Mouse (Mus musculus) thymus, adult 2 months (tissue): ENCODE data around the gene Tex101. TPM values are rescaled to one million over a fixed set of nuclear protein-coding genes. Genes with fewer than 3 reads are reported as not detected.

ENCODE experiments used
- DNase-seq: peaks from one replicate; pipeline ENCODE4 v3.0.0; 2021
- H3K27ac ChIP-seq: fragments of 200-500 bp; 2 replicates; pipeline ENCODE4 v1.5.1; 2012; ENCODE audit warnings: low read length, control low read depth; ENCODE audit not compliant: control insufficient read depth, insufficient read depth
- H3K27me3 ChIP-seq: fragments of 200-500 bp; 2 replicates; pipeline ENCODE4 v1.6.1; 2012; ENCODE audit warnings: mild to moderate bottlenecking, low read length, moderate library complexity, mixed read lengths; ENCODE audit not compliant: control insufficient read depth, insufficient read depth
- H3K36me3 ChIP-seq: fragments of 200-500 bp; 2 replicates; pipeline ENCODE4 v1.6.1; 2012; ENCODE audit warnings: mild to moderate bottlenecking, low read length, moderate library complexity; ENCODE audit not compliant: control insufficient read depth, insufficient read depth
- H3K4me1 ChIP-seq: fragments of 200-500 bp; replicated peaks from 2 replicates; pipeline ENCODE4 v1.6.1; 2012; ENCODE audit warnings: low read length; ENCODE audit not compliant: control insufficient read depth, insufficient read depth
- H3K4me3 ChIP-seq: fragments of 200-500 bp; 2 replicates; pipeline ENCODE4 v1.5.1; 2012; ENCODE audit warnings: mild to moderate bottlenecking, low read length, control low read depth, moderate library complexity; ENCODE audit not compliant: control insufficient read depth, insufficient read depth
- CTCF ChIP-seq: fragments of 200-500 bp; IDR thresholded peaks from 2 replicates; pipeline ENCODE4 v1.5.1; 2012; ENCODE audit warnings: mild to moderate bottlenecking, control low read depth, low read length, moderate library complexity, borderline replicate concordance; ENCODE audit not compliant: control insufficient read depth, poor library complexity, insufficient read depth; ENCODE audit errors: extremely low read depth
- POLR2A ChIP-seq: fragments of 200-500 bp; IDR thresholded peaks from 2 replicates; pipeline ENCODE4 v1.6.1; 2012; ENCODE audit warnings: mild to moderate bottlenecking, low read length, control low read depth, moderate library complexity; ENCODE audit not compliant: control insufficient read depth, poor library complexity, insufficient read depth; ENCODE audit errors: extremely low read depth
- WGBS: fragments of 180-500 bp; shearing (Covaris S2); methylation state at CpG from one replicate; pipeline ENCODE4 v1.1.7; 2018; 5-methylcytosine and 5-hydroxymethylcytosine counted together
- polyA plus RNA-seq: library from polyadenylated mRNA; depleted of rRNA; stranded (reverse); fragments of >200 nt; gene quantifications from 2 replicates; pipeline ENCODE4 v1.2.3, GENCODE M21; 2012

The Tex101 gene
- polyA plus RNA-seq, 1 experiment, result 0.38 TPM

DNA sequence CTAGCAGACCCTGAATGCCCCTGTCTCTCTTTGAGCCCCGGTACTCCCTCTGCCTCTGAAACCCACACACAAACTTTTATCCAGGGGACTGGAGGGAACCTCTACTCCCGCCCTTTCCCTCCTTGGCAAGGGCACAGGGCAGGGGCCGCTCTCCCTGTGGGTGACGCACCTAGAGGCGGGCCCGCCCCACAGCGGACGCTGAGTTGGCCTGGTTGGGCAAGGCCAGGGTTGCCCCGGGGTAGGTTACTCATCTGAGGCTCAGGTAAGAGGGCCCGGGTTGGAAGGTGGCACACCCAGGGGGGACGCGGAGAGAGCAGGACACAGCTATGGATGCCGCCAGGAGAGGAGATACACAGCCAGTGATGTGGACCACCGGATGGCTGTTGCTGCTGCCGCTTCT is 40.2 kb downstream of the Tex101 start, which contains the start of gene Lypd3:
Lypd3 (plus strand) TSS at position 287 of the 400 bp plus-strand sequence.
- Histone ChIP-seq H3K4me3 (no peak within 1 kb of the TSS), H3K36me3 (no peaks in the 10 kb centered on the region), H3K27ac (no peak within 1 kb of the TSS), H3K4me1 (peaks cover 9% of the 10 kb centered on the region), H3K27me3 (peaks cover 7% of the 10 kb centered on the region; the same call in 1 of the 2 replicates)
- TF ChIP-seq POLR2A (no peak), CTCF (no peak)
- DNase-seq, result no peak
- 81% methylated on average over 15 of the region's 15 CpGs for WGBS

DNA sequence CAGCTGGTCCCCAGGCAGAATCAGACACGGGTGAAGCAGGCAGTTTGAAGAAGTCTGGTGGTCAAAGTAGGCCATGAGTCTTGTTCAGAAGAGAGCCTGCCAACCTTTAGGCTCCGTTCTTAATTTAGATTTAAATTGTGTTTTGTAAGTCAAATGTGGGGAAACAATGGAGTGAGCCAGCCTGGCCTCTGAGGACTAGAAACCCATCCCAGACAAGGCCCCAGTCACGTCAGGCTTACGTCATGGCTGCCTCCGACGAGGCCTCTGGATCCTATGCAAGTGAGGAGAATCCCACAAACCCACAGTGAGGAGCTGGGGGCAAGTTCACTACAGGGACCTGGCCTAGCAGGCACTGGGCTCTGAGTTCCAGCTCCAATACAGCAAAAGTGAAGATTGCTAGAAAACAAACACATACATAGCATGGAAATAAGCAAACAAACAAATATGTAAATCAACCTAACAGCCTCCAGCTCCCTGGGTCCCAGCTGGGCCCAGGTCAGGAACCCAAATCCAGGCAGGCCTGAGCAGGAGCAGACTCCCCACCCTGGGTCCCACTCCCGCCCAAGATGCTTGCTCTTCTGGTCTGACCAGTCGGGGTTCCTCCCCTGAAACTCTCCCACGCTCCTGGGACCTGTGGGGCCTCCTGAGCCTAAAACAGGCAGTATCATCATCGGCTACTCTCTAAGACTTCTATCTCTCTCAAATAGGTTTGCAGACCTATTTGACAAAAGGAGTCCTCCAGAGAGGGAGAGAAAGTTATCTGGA is 46.2 kb downstream of the Tex101 start:
- no peak for DNase-seq
- WGBS, result 93% methylated on average over 10 of the region's 10 CpGs
- no peaks in the 10 kb centered on the region for H3K27me3 ChIP-seq
- peaks cover 6% of the 10 kb centered on the region for H3K4me1 ChIP-seq
- H3K4me3 ChIP-seq, result no peak overlapping the region
- no peak for TF ChIP-seq CTCF
- TF ChIP-seq POLR2A, result no peak
- H3K27ac ChIP-seq, result no peak overlapping the region
- H3K36me3 ChIP-seq, result peaks cover 6% of the 10 kb centered on the region; the same call in 1 of the 2 replicates

DNA sequence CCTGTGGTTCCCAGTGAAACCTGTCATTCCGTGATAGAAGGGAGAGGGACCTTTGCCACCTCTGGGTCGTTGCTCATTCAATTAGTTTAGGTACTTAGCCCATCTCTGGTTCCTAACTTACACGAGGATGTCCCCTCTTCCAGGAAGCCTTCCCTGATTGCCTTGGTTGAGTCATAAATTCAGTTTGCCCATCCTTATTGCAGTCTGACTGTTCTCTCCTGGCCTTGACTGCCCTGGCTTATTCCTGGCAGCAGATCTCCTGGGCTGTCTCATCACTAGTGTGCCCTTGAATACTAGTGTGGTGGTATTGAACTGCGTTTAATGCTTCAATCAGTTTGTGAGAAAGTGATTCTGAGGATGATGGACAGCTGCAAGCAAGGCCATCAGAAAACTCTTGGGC is 46.8 kb downstream of the Tex101 start:
- no peak for DNase-seq
- Histone ChIP-seq H3K27ac (no peak overlapping the region), H3K36me3 (peaks cover 6% of the 10 kb centered on the region; the same call in 1 of the 2 replicates), H3K27me3 (no peaks in the 10 kb centered on the region), H3K4me3 (no peak overlapping the region), H3K4me1 (peaks cover 6% of the 10 kb centered on the region)
- TF ChIP-seq POLR2A, result no peak
- TF ChIP-seq CTCF, result no peak
- 80% methylated on average over 4 of the region's 4 CpGs for WGBS

DNA sequence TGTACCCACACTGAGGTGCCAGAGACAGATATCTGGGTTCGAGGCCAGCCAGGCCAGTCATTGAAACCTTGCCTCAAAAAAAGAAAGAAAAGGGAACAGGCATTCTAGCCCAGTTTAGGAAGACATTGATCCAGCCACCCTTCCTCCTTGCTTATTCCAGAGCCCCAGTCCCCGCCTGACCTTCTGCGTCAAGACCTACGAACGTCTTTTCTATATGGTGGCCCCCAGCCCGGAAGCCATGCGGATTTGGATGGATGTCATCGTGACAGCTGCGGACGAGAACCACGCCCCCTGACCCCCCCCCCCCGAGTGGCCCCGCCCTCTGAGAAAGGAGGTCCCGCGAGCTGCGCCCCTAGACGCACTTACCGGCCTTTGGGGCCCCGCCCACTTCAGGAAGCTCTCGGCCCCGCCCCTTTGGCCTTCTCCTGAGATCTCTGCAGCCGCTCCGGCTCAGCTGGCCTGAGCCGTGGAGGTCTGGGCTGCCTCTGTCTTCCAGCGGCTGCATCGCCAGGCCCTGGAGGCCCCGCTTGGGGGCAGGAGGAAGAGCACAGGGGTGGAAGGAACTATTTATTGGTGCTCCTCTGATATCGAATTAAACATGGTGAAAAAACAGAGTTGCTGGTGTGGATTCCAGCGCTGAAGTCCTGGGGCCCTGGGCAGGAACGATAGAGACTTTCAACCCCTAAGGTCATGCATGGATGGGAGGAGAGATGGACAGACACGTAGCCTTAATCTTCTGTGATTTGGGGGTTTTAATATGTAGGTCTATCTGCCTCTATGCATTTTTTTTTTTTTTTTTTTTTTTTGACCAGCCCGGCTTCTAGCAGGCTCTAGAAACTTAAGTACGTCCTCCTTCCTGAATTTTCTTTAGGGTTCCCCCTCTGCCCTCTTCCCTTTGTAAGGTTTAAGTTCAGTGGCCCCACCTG is 47.5 kb downstream of the Tex101 start:
- H3K4me1 ChIP-seq, result peaks cover 6% of the 10 kb centered on the region
- TF ChIP-seq CTCF, result no peak
- TF ChIP-seq POLR2A, result no peak
- H3K4me3 ChIP-seq, result peak overlapping the region; percentile 20; the same call in 1 of the 2 replicates
- peak overlapping the region; percentile 14; the same call in 1 of the 2 replicates for H3K27ac ChIP-seq
- WGBS, result 12% methylated on average over 33 of the region's 33 CpGs
- H3K36me3 ChIP-seq, result peaks cover 12% of the 10 kb centered on the region
- peak; percentile 82 for DNase-seq
- no peaks in the 10 kb centered on the region for H3K27me3 ChIP-seq

DNA sequence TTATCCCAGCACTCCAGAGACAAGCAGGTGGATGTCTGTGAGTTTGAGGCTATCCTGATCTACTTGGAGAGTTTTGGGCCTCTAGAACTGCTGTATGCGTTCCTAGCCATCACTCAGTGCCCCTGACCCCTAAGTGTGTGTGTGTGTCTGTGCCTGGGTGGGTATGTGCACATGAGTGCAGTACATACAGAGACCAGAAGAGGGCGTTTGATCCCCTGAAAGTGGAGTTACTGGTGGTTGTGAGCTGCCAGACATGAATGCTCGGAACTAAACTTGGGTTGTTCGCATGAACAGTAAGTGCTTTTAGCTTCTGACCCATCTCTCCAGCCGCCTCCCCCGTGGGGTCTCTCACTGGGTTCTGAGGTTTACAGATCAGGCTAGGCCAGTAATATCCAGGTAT is 53.5 kb downstream of the Tex101 start:
- H3K4me1 ChIP-seq, result peaks cover 10% of the 10 kb centered on the region
- WGBS, result 94% methylated on average over 6 of the region's 6 CpGs
- no peaks in the 10 kb centered on the region for H3K27me3 ChIP-seq
- H3K27ac ChIP-seq, result no peak overlapping the region
- no peak for TF ChIP-seq CTCF
- no peak for TF ChIP-seq POLR2A
- no peak for DNase-seq
- H3K4me3 ChIP-seq, result no peak overlapping the region
- peaks cover 30% of the 10 kb centered on the region for H3K36me3 ChIP-seq

GRCm38 (mm10) chr7:24621193-24621592 is 55.3 kb downstream of the Tex101 start:
- peaks cover 25% of the 10 kb centered on the region for H3K36me3 ChIP-seq
- peaks cover 25% of the 10 kb centered on the region for H3K4me1 ChIP-seq
- 97% methylated on average over 3 of the region's 3 CpGs for WGBS
- no peak overlapping the region for H3K27ac ChIP-seq
- H3K4me3 ChIP-seq, result no peak overlapping the region
- TF ChIP-seq POLR2A, result no peak
- TF ChIP-seq CTCF, result no peak
- no peak for DNase-seq
- H3K27me3 ChIP-seq, result no peaks in the 10 kb centered on the region
